Mouse (Mus musculus): ENCODE measurements around the gene Sema4c. TPM values are rescaled to one million over a fixed set of nuclear protein-coding genes. Genes with fewer than 3 reads are reported as not detected.

The Sema4c gene
- total RNA-seq, 2 experiments from 2014 or later, result 13.4 to 13.6 TPM

DNA sequence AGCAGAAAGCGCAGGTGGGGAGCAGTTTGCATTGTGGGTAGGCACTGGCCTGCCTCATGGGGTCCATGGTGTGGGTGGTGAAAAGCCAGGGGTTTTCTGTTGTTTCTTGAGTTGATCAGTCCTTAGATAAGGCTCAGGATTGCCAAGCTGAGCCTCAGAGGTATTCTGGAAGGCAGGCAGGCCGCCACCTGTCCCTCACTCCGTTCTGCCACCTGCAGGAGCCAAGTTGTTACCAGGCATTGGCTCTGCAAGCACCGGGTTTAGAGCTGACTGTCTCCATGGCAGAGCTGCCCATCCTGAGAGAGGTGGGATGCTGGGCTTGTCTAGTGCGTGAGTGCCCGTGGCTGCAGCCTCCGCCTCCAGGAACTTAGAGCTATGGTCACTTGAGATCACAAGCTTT, 35.9 kb downstream of the Sema4c start:
- no peak for DNase-seq (ENCODE audit: low spot score in 2 of 2)
- H3K4me3 ChIP-seq, result no peak overlapping the region
- no peak for TF ChIP-seq CTCF (conservative IDR thresholded peaks at IDR 0.05)
- H3K27ac ChIP-seq, result no peak overlapping the region

DNA sequence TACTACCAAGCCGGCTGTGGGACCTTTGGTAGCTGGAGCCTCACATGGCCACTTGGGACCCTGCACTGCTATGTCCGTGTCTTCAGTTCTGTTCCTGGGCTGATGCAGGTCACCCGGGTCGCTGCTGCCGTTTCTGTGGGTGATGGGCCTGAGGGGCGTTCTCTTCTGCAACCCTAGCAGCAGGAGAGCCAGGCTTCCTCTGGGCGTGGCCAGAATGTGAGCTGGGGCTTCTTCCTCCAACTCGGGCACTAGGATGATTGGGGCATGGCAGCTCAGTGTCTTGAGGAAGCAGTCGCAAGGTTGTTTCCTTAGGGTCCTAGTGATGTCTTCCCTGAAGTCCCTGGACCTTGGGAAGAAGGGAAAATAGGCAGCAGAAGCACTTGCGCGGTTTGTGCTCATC, 38.5 kb downstream of the Sema4c start:
- no peak for TF ChIP-seq CTCF (conservative IDR thresholded peaks at IDR 0.05)
- H3K4me3 ChIP-seq, result no peak overlapping the region
- no peak overlapping the region for H3K27ac ChIP-seq
- no peak for DNase-seq (ENCODE audit: low spot score in 2 of 2)

DNA sequence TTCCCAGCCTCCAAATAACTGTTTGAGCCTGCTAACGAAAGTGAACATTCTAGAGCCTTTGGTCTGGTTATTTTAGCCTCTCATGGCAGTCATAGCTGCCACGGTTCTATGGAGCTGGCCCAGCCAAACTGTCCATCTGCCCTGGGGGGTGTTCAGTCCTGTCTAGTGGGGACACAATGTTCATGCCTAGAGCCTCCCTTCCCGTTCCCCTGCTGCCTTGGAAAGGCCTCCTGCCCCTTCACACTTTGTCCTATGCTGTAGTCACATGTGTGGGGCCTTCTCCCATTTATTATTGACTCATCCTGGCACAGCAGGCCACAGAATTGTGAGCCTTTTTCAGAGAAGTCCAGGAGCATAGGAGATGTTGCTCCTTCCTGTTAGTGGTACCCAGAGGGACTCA, 39.9 kb downstream of the Sema4c start:
- no peak for DNase-seq (ENCODE audit: low spot score in 2 of 2)
- no peak for TF ChIP-seq CTCF (conservative IDR thresholded peaks at IDR 0.05)
- no peak overlapping the region for H3K4me3 ChIP-seq
- H3K27ac ChIP-seq, result no peak overlapping the region

DNA sequence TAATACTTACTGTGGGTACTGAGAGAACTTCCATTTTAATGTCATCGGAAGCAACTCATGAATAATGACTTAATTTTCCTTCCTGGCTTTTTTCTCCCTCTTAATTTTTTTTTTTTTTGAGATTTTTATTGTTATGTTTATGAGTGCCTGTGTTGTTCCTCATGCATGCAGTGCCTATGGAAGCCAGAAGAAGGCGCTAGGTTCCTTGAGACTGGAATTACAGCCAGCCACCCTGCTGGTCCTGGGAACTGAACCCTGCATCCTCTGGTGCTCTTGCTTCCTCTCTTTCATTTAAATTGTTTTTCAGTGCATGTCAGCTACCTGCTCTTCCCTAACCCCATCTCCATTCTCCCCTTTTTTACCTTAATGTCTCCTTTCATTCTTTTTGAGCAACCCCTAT, 44.4 kb downstream of the Sema4c start:
- no peak for DNase-seq (ENCODE audit: low spot score in 2 of 2)
- peak overlapping the region; percentile 79; the same call in 1 of the 2 replicates for H3K27ac ChIP-seq
- peak; percentile 73 for TF ChIP-seq CTCF (conservative IDR thresholded peaks at IDR 0.05)
- H3K4me3 ChIP-seq, result peak overlapping the region; percentile 77

DNA sequence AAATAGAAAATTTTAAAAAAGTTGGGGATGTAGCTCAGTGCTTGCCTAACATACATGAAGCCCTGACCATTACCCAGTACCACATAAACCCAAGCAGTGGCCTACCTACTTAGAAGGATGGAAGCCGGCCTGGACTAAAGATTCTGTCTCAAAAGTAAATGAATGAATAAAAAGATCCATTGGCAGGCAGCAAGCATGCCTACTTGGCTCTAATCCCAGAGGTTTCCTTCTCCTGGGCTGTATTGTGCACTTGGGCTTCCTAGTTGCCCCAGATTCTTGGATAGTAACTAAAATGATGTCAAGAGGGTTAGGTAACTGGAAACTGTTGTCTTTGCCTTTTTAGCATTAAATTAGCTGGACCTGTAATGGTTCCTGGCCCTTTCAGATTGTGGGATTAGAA, 44.8 kb downstream of the Sema4c start:
- H3K4me3 ChIP-seq, result peak overlapping the region; percentile 77
- peak in 1 of 2 experiments; percentile 38 for DNase-seq (ENCODE audit: low spot score in 2 of 2)
- H3K27ac ChIP-seq, result peak overlapping the region; percentile 79; the same call in 1 of the 2 replicates
- TF ChIP-seq CTCF (conservative IDR thresholded peaks at IDR 0.05), result no peak

DNA sequence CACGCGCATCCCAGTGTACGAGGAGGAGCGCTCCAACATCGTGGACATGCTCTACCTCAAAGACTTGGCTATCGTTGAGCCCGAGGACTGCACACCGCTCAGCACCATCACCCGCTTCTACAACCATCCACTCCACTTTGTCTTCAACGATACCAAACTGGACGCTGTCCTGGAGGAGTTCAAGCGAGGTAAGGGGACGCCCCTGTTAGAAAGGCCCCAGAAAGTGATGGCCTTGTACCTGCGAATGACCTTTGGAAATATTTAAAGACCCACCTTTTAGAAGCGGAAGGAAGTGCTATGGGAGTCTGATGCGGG, 45.2 kb downstream of the Sema4c start:
- peak overlapping the region; percentile 79 for H3K27ac ChIP-seq
- peak overlapping the region; percentile 77 for H3K4me3 ChIP-seq
- TF ChIP-seq CTCF (conservative IDR thresholded peaks at IDR 0.05), result no peak
- DNase-seq (ENCODE audit: low spot score in 2 of 2), result no peak

DNA sequence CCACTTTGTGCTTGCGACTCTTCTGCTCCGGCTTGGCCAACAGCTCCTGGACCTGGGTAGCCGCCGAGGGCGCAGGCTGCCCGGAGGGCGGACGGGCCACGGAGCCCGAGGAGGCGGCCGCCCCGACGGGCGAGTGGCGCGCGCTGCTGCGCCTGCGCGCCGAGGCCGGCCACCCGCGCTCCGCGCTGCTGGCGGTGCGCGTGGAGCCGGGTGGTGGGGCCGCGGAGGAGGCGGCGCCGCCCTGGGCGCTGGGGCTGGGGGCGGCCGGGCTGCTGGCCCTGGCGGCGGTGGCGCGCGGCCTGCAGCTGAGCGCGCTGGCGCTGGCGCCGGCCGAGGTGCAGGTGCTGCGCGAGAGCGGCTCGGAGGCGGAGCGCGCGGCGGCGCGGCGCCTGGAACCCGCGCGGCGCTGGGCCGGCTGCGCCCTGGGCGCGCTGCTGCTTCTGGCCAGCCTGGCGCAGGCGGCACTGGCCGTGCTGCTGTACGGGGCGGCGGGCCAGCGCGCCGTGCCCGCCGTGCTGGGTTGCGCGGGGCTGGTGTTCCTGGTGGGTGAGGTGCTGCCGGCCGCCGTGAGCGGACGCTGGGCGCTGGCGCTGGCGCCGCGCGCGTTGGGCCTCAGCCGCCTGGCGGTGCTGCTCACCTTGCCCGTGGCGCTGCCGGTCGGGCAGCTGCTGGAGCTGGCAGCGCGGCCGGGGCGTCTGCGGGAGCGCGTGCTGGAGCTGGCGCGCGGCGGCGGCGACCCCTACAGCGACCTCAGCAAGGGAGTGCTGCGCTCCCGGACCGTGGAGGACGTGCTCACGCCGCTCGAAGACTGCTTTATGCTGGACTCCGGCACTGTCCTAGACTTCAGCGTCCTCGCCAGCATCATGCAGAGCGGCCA, 45.8 kb downstream of the Sema4c start:
- peak overlapping the region; percentile 99 for H3K27ac ChIP-seq
- H3K4me3 ChIP-seq, result peak overlapping the region; percentile 86
- DNase-seq (ENCODE audit: low spot score in 2 of 2), result peak; percentile 26 to 46
- TF ChIP-seq CTCF (conservative IDR thresholded peaks at IDR 0.05), result no peak; the same call in 1 of the 2 replicates

DNA sequence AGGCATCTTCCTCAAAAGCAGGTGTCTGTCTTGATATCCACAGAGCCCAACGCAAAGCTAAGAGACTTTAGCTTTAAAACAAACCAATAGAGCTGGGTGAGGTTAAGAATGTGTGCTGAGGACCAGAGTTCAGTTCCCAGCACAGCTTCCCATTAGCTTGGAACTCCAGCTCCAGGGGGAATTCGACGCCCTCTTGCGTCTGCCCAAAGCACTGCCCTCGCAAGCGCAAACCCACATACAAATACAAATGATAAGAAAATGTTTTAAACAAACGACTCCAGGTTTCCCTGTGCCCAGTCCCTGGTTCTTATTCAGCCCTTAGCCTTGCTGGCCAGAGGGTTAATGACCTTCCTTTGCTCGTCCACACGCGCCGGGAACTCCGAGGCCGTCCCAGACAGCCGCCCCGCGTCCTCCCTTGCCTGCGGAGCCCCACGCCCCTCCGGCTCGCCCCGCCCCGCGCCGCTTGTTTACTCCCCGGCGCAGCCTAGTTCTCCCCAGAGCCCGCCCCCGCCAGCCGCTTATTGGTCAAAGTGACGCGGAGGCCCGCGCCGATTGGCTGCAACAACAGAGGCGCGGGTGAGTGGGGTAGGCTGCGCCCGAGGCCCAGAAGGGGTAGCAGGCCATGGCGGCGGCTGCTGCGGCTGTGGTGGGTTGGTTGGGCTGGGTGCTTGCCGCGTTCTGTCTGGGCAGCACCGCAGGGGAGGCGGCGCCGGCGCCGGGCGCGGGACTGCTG, 46.7 kb downstream of the Sema4c start, which contains the start of gene Cnnm3:
Gene Cnnm3 (plus strand): TSS at position 579 of the 733 bp plus-strand sequence.
- peak within 1 kb of the TSS; percentile 86 for H3K4me3 ChIP-seq

DNA sequence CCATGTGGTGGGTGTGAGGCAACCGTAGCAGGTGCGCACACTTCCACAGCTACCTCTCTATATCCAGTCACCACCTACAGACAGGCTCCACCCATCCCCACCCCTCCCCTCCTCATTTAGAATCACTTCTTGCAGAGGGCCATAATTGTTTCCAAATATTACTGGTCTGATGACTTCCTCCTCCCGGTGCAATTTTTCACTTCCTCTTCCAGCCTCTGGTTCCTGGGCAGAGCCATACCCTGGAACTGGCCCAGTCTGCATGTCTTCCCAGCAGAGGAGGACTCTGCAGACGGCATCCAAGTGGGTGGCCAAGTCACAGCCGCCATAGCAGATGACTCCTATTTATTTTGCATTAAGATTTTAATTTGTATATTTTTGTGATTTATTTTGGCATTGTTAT, 49.9 kb downstream of the Sema4c start:
- TF ChIP-seq CTCF (conservative IDR thresholded peaks at IDR 0.05), result no peak

More for the DNA sequence above, 46.7 kb downstream of the Sema4c start, which contains the start of gene Cnnm3:
- peak within 1 kb of the TSS; percentile 99 for H3K27ac ChIP-seq
- TF ChIP-seq CTCF (conservative IDR thresholded peaks at IDR 0.05), result peak; percentile 76
- DNase-seq (ENCODE audit: low spot score in 2 of 2), result peak; percentile 99 to 100

DNA sequence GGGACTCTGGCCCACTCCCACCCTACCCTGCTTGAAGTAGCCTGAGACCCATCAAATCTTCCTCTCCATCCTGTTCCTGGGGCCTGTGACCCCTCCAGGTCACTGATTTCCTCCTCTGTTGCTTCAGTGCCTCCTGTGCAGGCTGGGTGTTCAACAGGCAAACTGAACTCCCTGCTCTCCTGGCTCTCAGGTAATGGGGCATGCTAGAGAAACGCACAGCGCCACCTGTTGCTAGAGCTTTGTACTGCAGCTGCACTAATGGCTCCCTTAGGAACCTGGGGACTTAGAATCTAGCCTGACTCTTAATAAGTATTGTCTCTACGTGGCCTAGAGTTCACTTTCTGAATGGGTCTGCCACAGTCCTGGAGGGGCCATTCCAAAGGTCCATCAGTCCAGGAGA, 56.9 kb downstream of the Sema4c start:
- Histone ChIP-seq H3K27ac (no peak overlapping the region), H3K4me3 (no peak overlapping the region)
- peak; percentile 97 for TF ChIP-seq CTCF (conservative IDR thresholded peaks at IDR 0.05)
- DNase-seq (ENCODE audit: low spot score in 2 of 2), result peak; percentile 52 to 77

More for the DNA sequence above, 49.9 kb downstream of the Sema4c start:
- Histone ChIP-seq H3K27ac (no peak overlapping the region), H3K4me3 (no peak overlapping the region)
- no peak for DNase-seq (ENCODE audit: low spot score in 2 of 2)

Small RNA genes within 50 kb of the gene (microRNA-seq; reads per million reads assigned to microRNA genes)
- 0 reads per million in 2 experiments for gene Gm47280

Other genes starting within 250 kb of the Sema4c start
- 10 to 100 TPM; 76.1 to 76.8 TPM for gene Kansl3, start 189.2 kb downstream of the Sema4c start, total RNA-seq (2021)
- not detected for gene Fer1l5, start 186.1 kb downstream of the Sema4c start, total RNA-seq (2021)
- gene Lman2l, start 113.1 kb downstream of the Sema4c start, total RNA-seq (2021), result 10 to 100 TPM; 73.2 to 77.2 TPM
- 10 to 100 TPM; 16.9 to 17.2 TPM for gene Cnnm4, start 86.7 kb downstream of the Sema4c start, total RNA-seq (2021)
- gene Cnnm3, start 46.5 kb downstream of the Sema4c start, total RNA-seq (2021), result 10 to 100 TPM; 33.1 to 38.1 TPM
- gene Ankrd23, start 21.5 kb downstream of the Sema4c start, total RNA-seq (2021), result 10 to 100 TPM in 1 of 2 experiments, 1 to 10 TPM in 1; 6.8 to 10.3 TPM
- gene Gm42417, start 18.9 kb downstream of the Sema4c start, total RNA-seq (2021), result not detected
- gene Ankrd39, start 10.9 kb downstream of the Sema4c start, total RNA-seq (2021), result 10 to 100 TPM; 13.4 to 13.7 TPM
- gene Fam178b, start 124.8 kb upstream of the Sema4c start, total RNA-seq (2021), result not detected
- gene Cox5b, start 133.1 kb upstream of the Sema4c start, total RNA-seq (2021), result 100 to 1,000 TPM; 610 to 649 TPM
- 1 to 10 TPM in 1 of 2 experiments, under 1 TPM in 1; 0.96 to 1.4 TPM for gene 4933424G06Rik, start 151.8 kb upstream of the Sema4c start, total RNA-seq (2021)
- gene Actr1b, start 156.1 kb upstream of the Sema4c start, total RNA-seq (2021), result 100 to 1,000 TPM; 248 to 282 TPM
- gene Zap70, start 203.4 kb upstream of the Sema4c start, total RNA-seq (2021), result 1 to 10 TPM; 3.9 to 5.0 TPM

Data from layer of hippocampus, adult 2 months (tissue).